Mouse (Mus musculus): ENCODE data around the gene Pigv. TPM values are rescaled to one million over a fixed set of nuclear protein-coding genes. Genes with fewer than 3 reads are reported as not detected.

The Pigv gene
- total and polyA plus RNA-seq, 3 experiments, result 7.9 to 12.0 TPM; not detected in 1

DNA sequence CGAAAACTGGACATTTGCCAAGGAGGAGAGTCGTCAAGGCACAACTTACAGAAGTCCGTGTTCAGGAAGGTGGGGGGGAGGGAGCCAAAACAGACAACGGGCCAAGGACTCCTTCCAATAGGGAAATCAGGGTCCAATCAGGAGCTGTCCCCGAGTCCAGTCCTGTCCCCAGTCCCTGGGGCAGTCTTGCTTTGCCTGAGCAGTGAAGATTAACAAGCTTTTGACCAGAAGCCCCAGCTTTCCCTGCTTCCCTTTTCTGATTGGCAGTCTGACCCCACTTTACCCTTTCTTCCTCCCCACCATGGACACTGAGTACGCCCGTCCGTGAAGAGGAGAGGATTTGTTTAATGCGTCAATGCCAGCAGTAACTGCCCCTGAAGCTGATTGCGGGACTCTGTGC lies 21.0 kb downstream of the Pigv start:
- no peak for TF ChIP-seq MYB (IDR thresholded peaks at IDR 0.05; ENCODE audit: low read depth, low read length)
- H3K4me3 ChIP-seq (ENCODE audit: control insufficient read depth in 1 of 2, insufficient read depth in 1 of 2, low read depth in 2 of 2, low read length in 2 of 2), result no peak overlapping the region
- no peaks in the 10 kb centered on the region for H3K4me1 ChIP-seq (ENCODE audit: control insufficient read depth in 1 of 2, insufficient read depth in 2 of 2, low read length in 2 of 2)
- no peak overlapping the region for H3K27ac ChIP-seq (ENCODE audit: control insufficient read depth, low read depth, low read length)
- no peaks in the 10 kb centered on the region for H3K79me2 ChIP-seq (ENCODE audit: control insufficient read depth, insufficient read depth, low read length, poor library complexity)
- no peak for DNase-seq (ENCODE audit: low read depth, low spot score)
- H3K9me3 ChIP-seq (replicated peaks; ENCODE audit: insufficient read depth, low read length), result no peaks in the 10 kb centered on the region
- H3K36me3 ChIP-seq (ENCODE audit: control insufficient read depth in 1 of 2, insufficient read depth in 2 of 2, low read length in 2 of 2), result no peaks in the 10 kb centered on the region
- no peak overlapping the region for H3K9ac ChIP-seq (ENCODE audit: control insufficient read depth, low read depth, low read length, poor library complexity, severe bottlenecking)
- H3K27me3 ChIP-seq (ENCODE audit: control insufficient read depth in 1 of 2, insufficient read depth in 2 of 2, low read length in 2 of 2), result no peaks in the 10 kb centered on the region

DNA sequence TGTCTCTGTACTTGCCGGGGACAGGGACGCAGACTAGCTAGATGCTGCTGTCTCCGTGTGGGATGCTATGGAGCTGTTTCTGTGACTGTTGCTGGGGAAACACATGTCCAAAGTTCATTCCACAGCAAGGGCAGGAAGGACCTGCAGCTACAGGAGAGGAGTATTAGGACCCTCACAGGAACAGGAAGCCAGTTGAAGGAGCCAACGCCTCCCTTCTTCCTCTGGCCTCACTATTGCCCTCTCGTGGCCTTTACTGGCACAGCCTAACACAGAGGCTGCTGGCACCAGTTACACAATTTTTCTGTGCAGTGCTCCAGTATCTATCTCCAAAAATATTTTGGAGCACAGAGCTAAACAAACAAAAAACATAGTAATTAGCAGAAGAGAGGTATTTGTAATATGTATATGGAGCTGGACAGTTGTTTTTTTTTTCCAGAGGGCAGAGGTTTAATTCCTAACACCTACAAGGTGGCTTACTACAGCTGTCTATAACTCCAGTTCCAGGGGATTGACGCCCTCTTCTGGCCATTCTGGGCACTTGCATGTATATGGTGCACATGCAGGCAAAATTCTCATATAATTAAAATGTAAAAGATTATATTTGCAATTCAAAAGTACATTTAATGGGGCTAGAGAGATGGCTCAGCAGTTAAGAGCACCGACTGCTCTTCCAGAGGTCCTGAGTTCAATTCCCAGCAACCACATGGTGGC lies 22.3 kb downstream of the Pigv start, which contains the start of gene Zdhhc18:
TSS of gene Zdhhc18 (minus strand) at position 166 of the 711 bp plus-strand sequence.
- no peaks in the 10 kb centered on the region for H3K9me3 ChIP-seq (replicated peaks; ENCODE audit: insufficient read depth, low read length)
- H3K4me1 ChIP-seq (ENCODE audit: control insufficient read depth in 1 of 2, insufficient read depth in 2 of 2, low read length in 2 of 2), result no peaks in the 10 kb centered on the region
- no peak for TF ChIP-seq TAL1 (IDR thresholded peaks at IDR 0.05; ENCODE audit: low read length)
- peak; percentile 6 for TF ChIP-seq RAD21 (IDR thresholded peaks at IDR 0.05; ENCODE audit: low read depth, low read length)
- TF ChIP-seq ZMIZ1 (IDR thresholded peaks at IDR 0.05; ENCODE audit: low read depth, low read length), result peak; percentile 71; the same call in 1 of the 2 replicates
- no peak for TF ChIP-seq POLR2AphosphoS5 (IDR thresholded peaks at IDR 0.05; ENCODE audit: borderline replicate concordance, low read depth, low read length)
- no peak for TF ChIP-seq CHD2 (IDR thresholded peaks at IDR 0.05; ENCODE audit: low read length)
- TF ChIP-seq TCF12 (IDR thresholded peaks at IDR 0.05; ENCODE audit: low read depth, low read length), result peak; percentile 22; the same call in 1 of the 2 replicates
- TF ChIP-seq CTCF (IDR thresholded peaks at IDR 0.05 in 2 of 3, conservative IDR thresholded peaks at IDR 0.05 in 1 of 3; ENCODE audit: control insufficient read depth in 1 of 3, insufficient read depth in 1 of 3, low read depth in 2 of 3, low read length in 3 of 3, poor library complexity in 1 of 3, severe bottlenecking in 1 of 3), result peak; percentile 70 to 92 (median 89)
- TF ChIP-seq MAZ (IDR thresholded peaks at IDR 0.05; ENCODE audit: low read depth, low read length), result 0 out of 2 replicates have a peak, but pooled peaks have one; percentile 1
- TF ChIP-seq ZKSCAN1 (IDR thresholded peaks at IDR 0.05; ENCODE audit: low read depth, low read length), result no peak
- peak; percentile 70 to 90; a peak in 3 of 4 replicates for TF ChIP-seq POLR2A (IDR thresholded peaks at IDR 0.05; ENCODE audit: control insufficient read depth in 1 of 2, insufficient read depth in 1 of 2, low read depth in 1 of 2, low read length in 2 of 2, poor library complexity in 1 of 2)
- peak; percentile 78 for TF ChIP-seq ELF1 (IDR thresholded peaks at IDR 0.05; ENCODE audit: low read depth, low read length)
- peak; percentile 69 for TF ChIP-seq SMC3 (IDR thresholded peaks at IDR 0.05; ENCODE audit: low read depth, low read length)
- TF ChIP-seq MAX (IDR thresholded peaks at IDR 0.05; ENCODE audit: low read length), result no peak; the same call in 1 of the 2 replicates
- peak; percentile 49; the same call in 1 of the 2 replicates for TF ChIP-seq MXI1 (IDR thresholded peaks at IDR 0.05; ENCODE audit: low read depth, low read length)
- no peak for TF ChIP-seq ZNF384 (IDR thresholded peaks at IDR 0.05; ENCODE audit: low read depth, low read length)
- peak; percentile 88 for TF ChIP-seq SIN3A (IDR thresholded peaks at IDR 0.05; ENCODE audit: low read length)
- peak; percentile 85 for TF ChIP-seq NELFE (IDR thresholded peaks at IDR 0.05; ENCODE audit: low read depth, low read length)
- TF ChIP-seq HCFC1 (IDR thresholded peaks at IDR 0.05; ENCODE audit: low read depth, low read length), result peak; percentile 81
- TF ChIP-seq POLR2AphosphoS2 (IDR thresholded peaks at IDR 0.05; ENCODE audit: low read length), result peak; percentile 69; the same call in 1 of the 2 replicates
- TF ChIP-seq TBP (IDR thresholded peaks at IDR 0.05; ENCODE audit: low read depth, low read length), result peak; percentile 84
- no peak for TF ChIP-seq MEF2A (IDR thresholded peaks at IDR 0.05; ENCODE audit: extremely low read depth, insufficient replicate concordance, low read depth, low read length, poor library complexity, severe bottlenecking)
- peak within 1 kb of the TSS; percentile 10; the same call in 1 of the 2 replicates for H3K27ac ChIP-seq (ENCODE audit: control insufficient read depth, low read depth, low read length)
- H3K79me2 ChIP-seq (ENCODE audit: control insufficient read depth, insufficient read depth, low read length, poor library complexity), result no peaks in the 10 kb centered on the region
- H3K36me3 ChIP-seq (ENCODE audit: control insufficient read depth in 1 of 2, insufficient read depth in 2 of 2, low read length in 2 of 2), result no peaks in the 10 kb centered on the region
- H3K9ac ChIP-seq (ENCODE audit: control insufficient read depth, low read depth, low read length, poor library complexity, severe bottlenecking), result peak within 1 kb of the TSS; percentile 63
- DNase-seq (ENCODE audit: low read depth, low spot score), result peak; percentile 95
- peak within 1 kb of the TSS; percentile 63 to 92 for H3K4me3 ChIP-seq (ENCODE audit: control insufficient read depth in 1 of 2, insufficient read depth in 1 of 2, low read depth in 2 of 2, low read length in 2 of 2)
- no peaks in the 10 kb centered on the region for H3K27me3 ChIP-seq (ENCODE audit: control insufficient read depth in 1 of 2, insufficient read depth in 2 of 2, low read length in 2 of 2)
